ENCODE assay signal across 8 mouse cellular contexts in genomic region chr16:32002509-32003477, GRCm38 (mm10). TPM values are rescaled to one million over a fixed set of nuclear protein-coding genes. Genes with fewer than 3 reads are reported as not detected.
DNase-seq lines count a peak whose midpoint lies in the region; ATAC-seq and TF ChIP-seq lines count a peak whose summit lies in the region.

Gene Senp5, minus strand, starts transcription at chr16:32003287.

- H3K9me3 ChIP-seq in embryonic facial prominence, embryonic 15.5 days (replicated peaks): no peaks in the 10 kb centered on the region
- H3K9me3 ChIP-seq in limb, embryonic 14.5 days (ENCODE audit: control insufficient read depth, low read length): no peaks in the 10 kb centered on the region
- H3K9me3 ChIP-seq in midbrain, postnatal 0 days (ENCODE audit: low read length): no peaks in the 10 kb centered on the region

- peak within 1 kb of the TSS; percentile 85 for H3K4me3 ChIP-seq in bone marrow, adult 2 months (replicated peaks; ENCODE audit: control insufficient read depth, low read depth, low read length)
- peak within 1 kb of the TSS; percentile 63 for H3K4me3 ChIP-seq in embryonic facial prominence, embryonic 15.5 days (replicated peaks)
- H3K4me3 ChIP-seq in limb, embryonic 14.5 days (replicated peaks; ENCODE audit: low read length): peak within 1 kb of the TSS; percentile 96
- peak within 1 kb of the TSS; percentile 78 for H3K4me3 ChIP-seq in midbrain, postnatal 0 days (ENCODE audit: low read depth, low read length)

- peak; percentile 89; the same call in 1 of the 2 replicates for TF ChIP-seq POLR2A in bone marrow, adult 2 months (IDR thresholded peaks at IDR 0.05; ENCODE audit: borderline replicate concordance, control insufficient read depth, low read depth, low read length)
- TF ChIP-seq POLR2A in limb, embryonic 14.5 days (IDR thresholded peaks at IDR 0.05; ENCODE audit: borderline replicate concordance, extremely low read depth, insufficient read depth, insufficient read length): 0 out of 2 replicates have a peak, but pooled peaks have one; percentile 68

- peak; percentile 93 for DNase-seq in 416B (ENCODE audit: low read depth)
- peak; percentile 93 for DNase-seq in heart, adult 8-10 months (ENCODE audit: low spot score)
- peak; percentile 94 for DNase-seq in kidney, adult 9 months
- peak; percentile 87 for DNase-seq in limb, embryonic 14.5 days (ENCODE audit: low spot score)
- peak; percentile 93 for DNase-seq in midbrain, postnatal 0 days (ENCODE audit: low spot score)
- DNase-seq in spleen, postnatal 14 days (ENCODE audit: low spot score in 2 of 2): peak; percentile 81 to 86

- under 1% methylated on average over 66 of the region's 66 CpGs for WGBS in bone marrow, adult 2 months
- WGBS in embryonic facial prominence, embryonic 15.5 days: under 1% methylated on average over 66 of the region's 66 CpGs
- 3% methylated on average over 49 of the region's 66 CpGs for WGBS in limb, embryonic 14.5 days
- under 1% methylated on average over 62 of the region's 66 CpGs for WGBS in midbrain, postnatal 0 days

- peak within 1 kb of the TSS; percentile 74 for H3K4me2 ChIP-seq in embryonic facial prominence, embryonic 15.5 days (replicated peaks)
- H3K4me2 ChIP-seq in limb, embryonic 14.5 days (replicated peaks; ENCODE audit: low read depth, low read length, severe bottlenecking): peak within 1 kb of the TSS; percentile 87
- peak within 1 kb of the TSS; percentile 72 for H3K4me2 ChIP-seq in midbrain, postnatal 0 days (ENCODE audit: low read depth, low read length, poor library complexity, severe bottlenecking)

- TF ChIP-seq CTCF in bone marrow, adult 2 months (IDR thresholded peaks at IDR 0.05; ENCODE audit: control insufficient read depth, insufficient read depth, low read length): peak; percentile 11; the same call in 1 of the 2 replicates
- TF ChIP-seq CTCF in midbrain, postnatal 0 days (IDR thresholded peaks at IDR 0.05): peak; percentile 18

- H3K36me3 ChIP-seq in embryonic facial prominence, embryonic 15.5 days: peaks cover 6% of the 10 kb centered on the region; the same call in 1 of the 2 replicates
- peaks cover 9% of the 10 kb centered on the region; the same call in 1 of the 2 replicates for H3K36me3 ChIP-seq in limb, embryonic 14.5 days (ENCODE audit: control insufficient read depth, insufficient read depth, low read length)
- H3K36me3 ChIP-seq in midbrain, postnatal 0 days (ENCODE audit: insufficient read depth, low read length): no peaks in the 10 kb centered on the region

- H3K4me1 ChIP-seq in bone marrow, adult 2 months (ENCODE audit: control insufficient read depth, insufficient read depth, low read length): no peaks in the 10 kb centered on the region; the same call in 1 of the 2 replicates
- peaks cover 13% of the 10 kb centered on the region for H3K4me1 ChIP-seq in embryonic facial prominence, embryonic 15.5 days
- H3K4me1 ChIP-seq in limb, embryonic 14.5 days (ENCODE audit: control insufficient read depth, insufficient read depth, low read length): peaks cover 11% of the 10 kb centered on the region; the same call in 1 of the 2 replicates
- peaks cover 7% of the 10 kb centered on the region; the same call in 1 of the 2 replicates for H3K4me1 ChIP-seq in midbrain, postnatal 0 days (ENCODE audit: insufficient read depth, low read length)

- peak; percentile 91 for ATAC-seq in embryonic facial prominence, embryonic 15.5 days (ENCODE audit: insufficient number of reproducible peaks, low FRiP score, low TSS enrichment, low read depth)
- peak; percentile 95 for ATAC-seq in limb, embryonic 14.5 days (ENCODE audit: low FRiP score, low read depth)
- ATAC-seq in midbrain, postnatal 0 days (ENCODE audit: low FRiP score): peak; percentile 92

- H3K27me3 ChIP-seq in embryonic facial prominence, embryonic 15.5 days: no peaks in the 10 kb centered on the region
- no peaks in the 10 kb centered on the region for H3K27me3 ChIP-seq in limb, embryonic 14.5 days (ENCODE audit: control insufficient read depth, insufficient read depth, low read length)
- H3K27me3 ChIP-seq in midbrain, postnatal 0 days (ENCODE audit: insufficient read depth, low read length): no peaks in the 10 kb centered on the region

- peak within 1 kb of the TSS; percentile 70 for H3K9ac ChIP-seq in embryonic facial prominence, embryonic 15.5 days
- H3K9ac ChIP-seq in limb, embryonic 14.5 days (ENCODE audit: low read depth, low read length, severe bottlenecking): peak within 1 kb of the TSS; percentile 90
- H3K9ac ChIP-seq in midbrain, postnatal 0 days (replicated peaks; ENCODE audit: low read length, poor library complexity, severe bottlenecking): peak within 1 kb of the TSS; percentile 96

- H3K27ac ChIP-seq in bone marrow, adult 2 months (ENCODE audit: control insufficient read depth, insufficient read depth, low read depth, low read length, poor library complexity): peak within 1 kb of the TSS; percentile 60
- peak within 1 kb of the TSS; percentile 52 for H3K27ac ChIP-seq in embryonic facial prominence, embryonic 15.5 days (replicated peaks)
- H3K27ac ChIP-seq in limb, embryonic 14.5 days (replicated peaks; ENCODE audit: low read depth, low read length): peak within 1 kb of the TSS; percentile 70
- peak within 1 kb of the TSS; percentile 78 for H3K27ac ChIP-seq in midbrain, postnatal 0 days (ENCODE audit: low read depth, low read length)

RNA-seq across cellular contexts. Expression of gene Senp5, which starts in this region (rescaled TPM):
- polyA plus RNA-seq in bone marrow, adult 2 months (2011; ENCODE audit: insufficient read depth, insufficient read length, low replicate concordance, missing spikeins): 4.3 and 5.3 TPM in 2 replicates
- 12.4 and 13.0 TPM in 2 replicates for polyA plus RNA-seq in embryonic facial prominence, embryonic 15.5 days (2015; fragmentation: Nextera tagmentation; extraction: Ambion mirVana)
- total RNA-seq in heart, adult 8-10 months (2022): 10 to 100 TPM; 10.0 to 13.9 (median 11.7) TPM
- 17.2 and 18.6 TPM in 2 replicates for polyA plus RNA-seq in limb, embryonic 14.5 days (2012; rRNA removed)
- 8.9 and 9.9 TPM in 2 replicates for polyA plus RNA-seq in limb, embryonic 14.5 days (2014; fragmentation: Nextera tagmentation; extraction: Ambion mirVana)
- total RNA-seq in midbrain, postnatal 0 days (2014; rRNA removed): 23.3 and 26.5 TPM in 2 replicates
- polyA plus RNA-seq in midbrain, postnatal 0 days (2015; fragmentation: Nextera tagmentation; extraction: Ambion mirVana): 10.1 and 12.8 TPM in 2 replicates

Comparison
In these comparisons a context has a peak if more than half of its experiments do, and no peak if none do; other contexts are left out.
1. Peak in every context shown above with its lines: DNase-seq, ATAC-seq, H3K4me3 ChIP-seq and H3K27ac ChIP-seq.